Mouse (Mus musculus) kidney, embryonic 14.5 days (tissue): ENCODE data around the gene AI854703. TPM values are rescaled to one million over a fixed set of nuclear protein-coding genes. Genes with fewer than 3 reads are reported as not detected.

ENCODE experiments used
- ATAC-seq: fragments of 200-750 bp; cut with Nextera tagmentation; 2 replicates; pipeline ENCODE4 v1.8.0; 2017; ENCODE audit warnings: moderate number of reproducible peaks, mild to moderate bottlenecking, moderate TSS enrichment, moderate library complexity; ENCODE audit not compliant: low FRiP score, low TSS enrichment
- H3K27ac ChIP-seq: fragments of 300-500 bp; sonication (generic); 2 replicates; pipeline ENCODE4 v1.5.1; 2014; ENCODE audit warnings: low read depth, mild to moderate bottlenecking, low read length, moderate library complexity, mixed read lengths
- H3K27me3 ChIP-seq: fragments of 300-500 bp; sonication (generic); 2 replicates; pipeline ENCODE4 v1.6.1; 2014; ENCODE audit warnings: mild to moderate bottlenecking, low read length; ENCODE audit not compliant: control insufficient read depth, insufficient read depth
- H3K36me3 ChIP-seq: fragments of 300-500 bp; sonication (generic); 2 replicates; pipeline ENCODE4 v1.6.1; 2014; ENCODE audit warnings: low read length, mixed read lengths; ENCODE audit not compliant: control insufficient read depth, insufficient read depth
- H3K4me1 ChIP-seq: fragments of 300-500 bp; sonication (generic); 2 replicates; pipeline ENCODE4 v1.6.1; 2014; ENCODE audit warnings: low read length, mixed read lengths; ENCODE audit not compliant: control insufficient read depth, insufficient read depth
- H3K4me2 ChIP-seq: fragments of 300-500 bp; sonication (generic); replicated peaks from 2 replicates; pipeline ENCODE4 v1.6.1; 2014; ENCODE audit warnings: low read depth, mild to moderate bottlenecking, low read length
- H3K4me3 ChIP-seq: fragments of 300-500 bp; sonication (generic); 2 replicates; pipeline ENCODE4 v1.5.1; 2014; ENCODE audit warnings: mild to moderate bottlenecking, low read length
- H3K9ac ChIP-seq: fragments of 300-500 bp; sonication (generic); 2 replicates; pipeline ENCODE4 v1.6.1; 2014; ENCODE audit warnings: low read depth, mild to moderate bottlenecking, low read length, moderate library complexity
- H3K9me3 ChIP-seq: fragments of 300-500 bp; sonication (generic); 2 replicates; pipeline ENCODE4 v1.6.1; 2016; ENCODE audit warnings: low read length; ENCODE audit not compliant: control insufficient read depth
- WGBS: fragments of 180-500 bp; shearing (Covaris S2); extraction: QIAGEN DNeasy Blood & Tissue Kit; methylation state at CpG from one replicate; pipeline ENCODE4 v1.1.7; 2014; 5-methylcytosine and 5-hydroxymethylcytosine counted together
- polyA plus RNA-seq: library from polyadenylated mRNA; unstranded; fragments of >200 nt; fragmentation: Nextera tagmentation; extraction: Ambion mirVana; gene quantifications from 2 replicates; pipeline ENCODE4 v1.2.1, GENCODE M21; 2014

The AI854703 gene
- polyA plus RNA-seq, 1 experiment from 2014 or later: 1.4 TPM

DNA sequence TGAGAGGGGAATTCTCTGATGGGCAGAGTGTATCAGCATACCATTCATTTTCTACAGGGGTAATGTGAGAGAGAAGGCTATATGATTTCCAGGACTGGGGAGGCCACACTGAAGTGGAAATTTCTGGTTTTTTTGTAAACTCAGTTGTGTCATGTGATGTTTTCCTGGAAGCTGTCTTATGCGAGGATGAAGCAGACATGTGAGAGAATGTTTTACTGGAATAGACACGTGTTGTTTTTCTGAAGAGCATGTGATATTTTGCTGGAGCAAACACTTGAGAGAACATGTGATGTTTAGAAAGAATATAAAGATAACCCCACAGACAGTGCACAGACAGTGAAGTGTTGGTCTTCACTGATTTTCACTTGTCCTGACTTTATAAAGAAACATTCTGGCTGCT is 12.0 kb downstream of the AI854703 start:
- ATAC-seq: no peak
- Histone ChIP-seq H3K27ac (no peak overlapping the region), H3K27me3 (no peaks in the 10 kb centered on the region), H3K4me1 (no peaks in the 10 kb centered on the region), H3K9me3 (no peaks in the 10 kb centered on the region), H3K4me3 (no peak overlapping the region), H3K36me3 (no peaks in the 10 kb centered on the region), H3K9ac (no peak overlapping the region), H3K4me2 (no peak overlapping the region)
- WGBS: 77% methylated on average over 2 of the region's 2 CpGs

DNA sequence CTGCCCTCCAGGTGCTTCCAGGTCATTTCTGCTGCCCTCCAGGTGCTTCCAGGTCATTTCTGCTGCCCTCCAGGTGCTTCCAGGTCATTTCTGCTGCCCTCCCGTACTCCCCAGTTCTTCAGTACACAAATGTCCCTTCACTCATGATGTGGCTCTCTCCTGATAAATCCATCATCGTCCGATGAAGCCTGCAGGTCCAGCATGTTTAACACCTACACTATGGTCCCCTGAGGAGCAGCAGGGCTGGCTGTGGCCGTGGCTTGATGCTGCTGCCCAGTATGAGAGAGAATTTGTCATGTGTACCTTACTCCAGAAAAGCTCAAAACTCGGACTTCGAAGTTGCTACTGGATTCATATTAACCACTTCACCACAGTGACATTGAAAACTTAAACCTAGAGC is 14.8 kb downstream of the AI854703 start:
- H3K9me3 ChIP-seq: no peaks in the 10 kb centered on the region
- no peak overlapping the region for H3K4me3 ChIP-seq
- no peak for ATAC-seq
- H3K4me2 ChIP-seq: no peak overlapping the region
- 76% methylated on average over 6 of the region's 6 CpGs for WGBS
- H3K9ac ChIP-seq: no peak overlapping the region
- H3K36me3 ChIP-seq: no peaks in the 10 kb centered on the region
- H3K27me3 ChIP-seq: no peaks in the 10 kb centered on the region
- no peaks in the 10 kb centered on the region for H3K4me1 ChIP-seq
- no peak overlapping the region for H3K27ac ChIP-seq

DNA sequence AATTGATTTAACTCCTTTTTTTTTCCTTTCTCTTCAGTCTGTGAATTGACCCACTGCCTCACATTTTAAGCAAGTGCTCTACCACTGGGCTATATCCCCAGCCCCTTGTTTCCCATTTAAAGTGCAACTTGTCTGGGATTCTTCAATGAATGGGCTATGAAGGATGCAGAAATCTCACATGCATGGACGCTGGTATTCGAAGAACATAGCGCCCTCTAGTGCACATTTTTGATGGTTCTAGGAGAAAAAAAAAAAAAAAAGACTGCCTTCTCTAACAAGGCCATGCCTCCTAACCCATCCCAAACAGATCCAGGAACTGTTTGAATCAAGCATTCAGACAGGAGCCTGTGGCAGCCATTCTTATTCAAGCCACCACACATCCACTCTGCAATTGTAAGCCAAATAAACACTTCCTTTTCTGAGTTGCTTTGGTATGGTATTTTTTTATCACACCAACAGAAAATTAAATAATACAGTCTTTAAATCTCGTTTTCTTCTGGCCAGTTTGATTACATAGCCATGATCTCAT is 16.3 kb downstream of the AI854703 start:
- Histone ChIP-seq H3K4me3 (no peak overlapping the region), H3K4me1 (no peaks in the 10 kb centered on the region), H3K27me3 (no peaks in the 10 kb centered on the region), H3K4me2 (no peak overlapping the region), H3K9ac (no peak overlapping the region), H3K9me3 (no peaks in the 10 kb centered on the region), H3K27ac (no peak overlapping the region), H3K36me3 (no peaks in the 10 kb centered on the region)
- WGBS: 22% methylated on average over 4 of the region's 4 CpGs
- ATAC-seq: no peak

DNA sequence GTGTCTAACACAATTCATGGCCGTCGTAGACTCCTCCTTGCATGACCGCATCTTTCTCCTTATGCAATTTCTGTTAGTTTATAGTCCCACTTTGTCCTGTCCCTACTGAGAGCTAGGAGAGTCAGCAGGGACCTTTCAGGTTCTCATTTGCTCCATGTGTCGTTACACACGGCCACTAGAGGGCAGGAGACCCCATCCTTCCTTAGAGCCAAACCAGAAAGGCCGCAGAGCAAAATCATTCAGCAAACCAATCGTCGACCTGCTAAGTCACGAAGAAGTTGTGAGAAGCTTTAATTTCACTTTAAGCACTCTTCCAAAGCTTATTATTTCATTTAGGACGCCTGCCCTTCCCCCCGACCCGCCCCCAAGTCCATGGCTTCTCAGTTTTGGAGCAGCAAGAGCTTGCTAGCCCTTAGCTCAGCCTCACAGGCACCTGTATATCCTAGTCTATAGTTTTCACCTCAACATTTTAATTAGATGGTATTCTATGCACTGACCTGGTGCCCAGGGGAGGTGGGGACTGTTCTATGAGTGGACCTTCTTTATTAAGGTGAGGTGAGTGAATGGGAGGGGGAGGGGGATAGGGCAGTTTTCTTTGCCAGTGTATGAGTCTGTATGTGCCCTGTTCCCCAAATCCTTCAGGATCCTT is 19.2 kb downstream of the AI854703 start:
- Histone ChIP-seq H3K9me3 (no peaks in the 10 kb centered on the region), H3K4me1 (no peaks in the 10 kb centered on the region), H3K36me3 (no peaks in the 10 kb centered on the region), H3K9ac (no peak overlapping the region), H3K4me2 (no peak overlapping the region), H3K27ac (no peak overlapping the region), H3K27me3 (no peaks in the 10 kb centered on the region), H3K4me3 (no peak overlapping the region)
- 12% methylated on average over 12 of the region's 12 CpGs for WGBS
- peak; percentile 20; the same call in 1 of the 2 replicates for ATAC-seq

DNA sequence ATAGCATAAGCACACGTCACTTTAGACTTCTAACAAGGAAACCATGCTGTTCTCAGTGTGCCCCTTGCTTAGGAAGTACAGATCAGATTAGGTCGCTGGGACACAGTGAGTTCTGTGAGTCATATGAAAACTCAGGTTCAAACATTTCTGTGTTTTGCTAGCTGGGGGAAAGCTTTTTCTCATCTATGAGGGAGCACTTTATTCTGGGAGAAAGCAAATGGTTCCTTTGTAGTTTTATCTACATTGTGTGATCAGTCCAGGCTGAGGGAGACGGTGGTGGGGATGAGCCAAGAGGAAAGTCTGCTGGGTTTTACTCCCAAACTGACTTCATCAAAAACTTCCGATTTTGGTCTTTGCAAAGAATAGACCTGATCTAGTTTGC is 19.7 kb downstream of the AI854703 start:
- H3K4me2 ChIP-seq: no peak overlapping the region
- no peak overlapping the region for H3K9ac ChIP-seq
- no peaks in the 10 kb centered on the region for H3K27me3 ChIP-seq
- no peak overlapping the region for H3K27ac ChIP-seq
- H3K4me1 ChIP-seq: no peaks in the 10 kb centered on the region
- no peak for ATAC-seq
- WGBS: 82% methylated on average over 4 of the region's 4 CpGs
- no peak overlapping the region for H3K4me3 ChIP-seq
- H3K36me3 ChIP-seq: no peaks in the 10 kb centered on the region
- no peaks in the 10 kb centered on the region for H3K9me3 ChIP-seq

DNA sequence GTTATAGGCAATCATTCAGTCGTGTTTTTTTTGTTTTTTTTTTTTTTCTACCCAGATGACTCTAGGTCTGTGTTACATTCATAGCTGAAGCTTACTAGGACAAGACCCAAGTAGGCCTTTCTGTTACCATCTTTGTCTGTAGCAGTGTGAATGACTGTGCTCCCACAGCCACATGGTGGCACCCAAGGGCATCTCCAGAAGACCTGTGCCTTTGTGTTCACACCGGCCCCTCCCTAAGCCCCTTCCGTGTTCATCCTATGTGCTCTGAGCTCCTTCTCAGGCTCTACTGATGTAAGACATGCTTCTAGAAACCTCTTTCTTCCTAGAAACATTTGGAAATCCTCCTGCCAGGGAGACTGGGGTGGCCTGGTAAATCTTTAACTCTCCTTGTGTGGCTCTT is 20.4 kb downstream of the AI854703 start, which contains the start of gene Gimap8:
Gimap8 (plus strand) TSS at position 240 of the 400 bp plus-strand sequence.
- H3K4me3 ChIP-seq: no peak within 1 kb of the TSS
- H3K4me2 ChIP-seq: no peak within 1 kb of the TSS
- no peaks in the 10 kb centered on the region for H3K27me3 ChIP-seq
- no peak within 1 kb of the TSS for H3K27ac ChIP-seq
- no peaks in the 10 kb centered on the region for H3K36me3 ChIP-seq
- 44% methylated on average over 3 of the region's 3 CpGs for WGBS
- H3K9ac ChIP-seq: no peak within 1 kb of the TSS
- no peaks in the 10 kb centered on the region for H3K4me1 ChIP-seq
- H3K9me3 ChIP-seq: no peaks in the 10 kb centered on the region
- no peak for ATAC-seq

DNA sequence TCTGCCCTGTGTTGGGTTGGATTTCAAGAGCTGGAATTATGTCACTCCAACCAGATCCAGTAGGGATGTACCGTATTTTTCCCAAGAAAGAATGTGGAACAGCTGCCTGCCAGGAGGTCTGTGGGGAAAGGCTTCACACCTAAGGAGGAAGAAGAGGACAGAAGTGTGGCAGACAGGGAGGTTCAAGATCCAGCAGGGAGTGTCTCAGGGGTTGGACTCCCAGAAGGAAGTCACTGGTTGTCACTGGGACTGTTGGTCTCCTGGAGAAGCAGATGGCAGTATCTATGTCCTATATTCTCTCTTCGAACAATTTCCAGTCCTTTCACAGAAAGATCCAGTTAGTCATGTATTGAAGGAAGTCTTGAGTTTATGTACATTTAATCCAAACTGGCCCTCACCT is 21.0 kb downstream of the AI854703 start:
- Histone ChIP-seq H3K4me3 (no peak overlapping the region), H3K27ac (no peak overlapping the region), H3K9ac (no peak overlapping the region), H3K27me3 (no peaks in the 10 kb centered on the region), H3K36me3 (no peaks in the 10 kb centered on the region), H3K4me1 (no peaks in the 10 kb centered on the region), H3K9me3 (no peaks in the 10 kb centered on the region), H3K4me2 (no peak overlapping the region)
- WGBS: 77% methylated on average over 2 of the region's 2 CpGs
- ATAC-seq: no peak

DNA sequence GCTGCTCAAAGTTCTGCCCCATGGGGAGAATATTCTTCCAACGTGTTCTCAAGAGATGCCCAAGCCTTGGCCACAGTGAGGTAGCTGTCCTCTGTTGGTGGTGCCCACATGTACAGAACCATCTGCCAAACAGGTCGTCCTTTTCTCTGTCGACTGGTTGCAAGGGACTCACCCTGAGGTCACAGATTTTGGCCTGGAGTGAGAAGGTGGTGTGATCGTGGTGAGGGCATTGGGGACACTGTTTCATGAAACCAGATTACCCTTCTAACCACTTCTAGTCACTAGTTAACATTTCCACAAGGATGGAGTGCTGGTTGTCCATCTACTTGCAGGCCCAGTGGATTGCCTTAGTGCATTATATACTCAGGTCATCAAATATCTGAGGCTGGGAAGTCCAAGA is 22.2 kb downstream of the AI854703 start:
- Histone ChIP-seq H3K36me3 (no peaks in the 10 kb centered on the region), H3K9me3 (no peaks in the 10 kb centered on the region), H3K4me2 (no peak overlapping the region), H3K27ac (no peak overlapping the region), H3K4me3 (no peak overlapping the region), H3K27me3 (no peaks in the 10 kb centered on the region), H3K9ac (no peak overlapping the region), H3K4me1 (no peaks in the 10 kb centered on the region)
- WGBS: 86% methylated on average over 4 of the region's 4 CpGs
- no peak for ATAC-seq

DNA sequence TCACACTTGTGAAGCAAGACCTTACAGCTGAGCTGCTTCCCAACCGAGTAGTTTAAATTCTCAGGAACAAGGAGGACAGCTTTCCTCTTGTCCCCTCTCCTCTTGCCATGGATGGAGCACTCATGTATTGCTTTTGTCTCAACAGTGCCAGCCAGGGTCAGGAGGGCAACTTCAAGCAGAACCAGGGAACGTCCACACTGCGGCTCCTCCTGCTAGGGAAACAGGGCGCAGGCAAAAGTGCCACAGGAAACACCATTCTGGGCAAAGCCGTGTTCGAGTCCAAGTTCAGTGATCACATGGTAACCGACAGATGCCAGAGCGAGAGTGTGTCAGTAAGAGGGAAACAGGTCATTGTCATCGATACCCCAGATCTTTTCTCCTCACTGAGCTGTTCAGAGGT is 23.5 kb downstream of the AI854703 start:
- H3K4me2 ChIP-seq: no peak overlapping the region
- H3K36me3 ChIP-seq: no peaks in the 10 kb centered on the region
- H3K4me1 ChIP-seq: no peaks in the 10 kb centered on the region
- H3K27ac ChIP-seq: no peak overlapping the region
- H3K27me3 ChIP-seq: no peaks in the 10 kb centered on the region
- ATAC-seq: no peak
- 88% methylated on average over 9 of the region's 9 CpGs for WGBS
- no peaks in the 10 kb centered on the region for H3K9me3 ChIP-seq
- H3K9ac ChIP-seq: no peak overlapping the region
- H3K4me3 ChIP-seq: no peak overlapping the region
